Mouse (Mus musculus): Measurements from ENCODE around the gene Casc3.
A peak's percentile ranks its signal among the peaks of the same experiment; 100 is the strongest.

Gene Casc3

DNA sequence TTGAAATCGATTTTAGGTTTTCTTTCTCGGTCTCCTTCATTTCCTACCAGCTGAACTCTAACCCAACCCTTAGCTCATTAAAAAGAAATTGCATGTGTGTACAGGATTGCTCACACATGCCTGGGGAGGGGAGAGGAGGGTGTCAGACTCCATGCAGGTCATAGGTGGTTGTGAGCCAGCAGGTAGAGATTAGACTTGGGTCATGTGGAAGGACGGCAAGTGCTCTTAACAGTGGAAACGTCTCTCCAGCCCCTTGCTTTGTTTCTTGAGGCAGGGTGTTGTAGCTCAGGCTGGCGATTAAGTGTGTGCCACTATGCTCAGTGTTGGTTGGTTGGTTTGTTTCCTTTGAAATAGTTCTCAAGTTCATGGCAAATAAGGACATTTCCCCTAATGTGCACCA is 66.1 kb downstream of the Casc3 start:
- no peak for DNase-seq (ENCODE audit: low spot score in 2 of 2)

DNA sequence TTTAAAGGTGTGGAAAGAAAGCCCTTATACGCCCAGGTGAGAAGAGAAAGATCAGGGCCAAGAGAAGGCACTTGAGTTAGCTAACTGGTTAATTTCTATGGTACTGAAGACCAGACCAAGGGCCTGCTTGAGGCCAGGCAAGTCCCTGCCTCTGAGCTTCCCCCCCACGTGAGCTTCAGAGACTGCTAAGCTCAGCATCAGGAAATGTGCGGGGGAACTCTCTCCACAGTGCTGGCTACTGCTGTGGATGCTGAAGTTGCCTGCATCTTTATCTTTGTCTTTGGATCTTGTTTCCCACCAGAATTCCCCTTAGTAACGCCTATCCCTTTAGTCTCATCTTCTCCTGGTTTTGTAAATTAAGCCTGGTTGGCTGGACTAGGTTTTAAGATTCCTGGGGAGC is 66.7 kb downstream of the Casc3 start:
- no peak for DNase-seq (ENCODE audit: low spot score in 2 of 2)

DNA sequence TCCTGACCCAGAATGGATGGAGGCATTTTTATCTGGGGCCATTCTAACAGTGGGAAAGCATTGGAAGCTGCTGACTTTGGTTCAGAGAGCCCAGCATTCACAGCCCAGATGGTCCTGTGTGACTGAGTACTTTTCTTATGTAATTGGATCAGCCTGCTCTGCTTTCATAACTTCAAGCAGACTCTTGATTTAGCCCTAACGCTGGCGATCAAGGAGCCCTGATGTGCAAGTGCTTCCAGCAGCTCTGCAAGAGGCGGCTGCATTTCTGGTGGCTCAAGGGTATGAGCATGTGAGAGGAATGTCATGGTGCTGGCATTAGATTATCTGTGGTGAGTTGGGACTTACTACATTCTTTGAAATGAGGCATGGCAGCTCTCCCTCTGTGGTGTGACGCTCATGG is 67.3 kb downstream of the Casc3 start:
- peak; percentile 68 to 85 for DNase-seq (ENCODE audit: low spot score in 2 of 2)

DNA sequence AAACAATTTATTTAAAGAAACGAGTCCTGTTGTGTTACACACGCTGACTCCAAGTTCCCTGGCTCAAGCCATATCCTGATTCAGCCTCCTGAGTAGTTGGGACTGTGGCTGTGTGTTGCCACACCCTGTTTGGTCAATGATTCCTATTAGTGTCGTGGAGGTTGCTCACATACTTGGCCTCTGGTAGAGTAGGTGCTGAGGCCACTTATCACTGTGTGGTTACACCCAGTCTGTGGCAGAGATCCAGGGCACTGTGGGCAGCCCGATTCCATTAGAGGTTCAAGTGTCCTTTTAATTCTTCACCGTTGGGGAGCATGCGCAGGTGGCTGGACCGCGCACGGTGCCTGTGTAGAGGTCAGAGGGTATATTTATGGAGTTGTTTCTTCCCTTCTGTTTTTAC is 69.2 kb downstream of the Casc3 start:
- no peak for DNase-seq (ENCODE audit: low spot score in 2 of 2)

DNA sequence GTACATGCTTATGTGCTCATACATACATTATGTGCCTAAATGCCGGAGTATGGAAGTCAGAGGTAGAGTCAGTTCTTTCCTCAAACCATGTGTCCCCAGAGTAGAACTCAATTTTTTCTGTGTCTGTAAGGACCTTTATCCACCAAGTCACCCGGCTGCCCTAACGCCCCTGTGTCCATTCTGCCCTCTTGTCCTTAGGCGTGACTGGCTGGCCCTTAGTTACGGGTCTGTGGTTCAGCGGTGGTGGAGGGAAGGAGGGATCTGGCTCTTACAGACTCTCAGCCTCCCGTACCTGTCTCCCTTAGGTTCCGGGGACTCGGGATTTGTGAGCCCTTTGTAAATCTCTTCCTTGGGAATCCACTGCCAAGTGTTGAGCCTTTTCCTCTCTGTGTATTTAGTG is 72.3 kb downstream of the Casc3 start:
- DNase-seq (ENCODE audit: low spot score in 2 of 2), result no peak
